13 mouse cellular contexts compared by ENCODE assay signal in the genomic region with DNA sequence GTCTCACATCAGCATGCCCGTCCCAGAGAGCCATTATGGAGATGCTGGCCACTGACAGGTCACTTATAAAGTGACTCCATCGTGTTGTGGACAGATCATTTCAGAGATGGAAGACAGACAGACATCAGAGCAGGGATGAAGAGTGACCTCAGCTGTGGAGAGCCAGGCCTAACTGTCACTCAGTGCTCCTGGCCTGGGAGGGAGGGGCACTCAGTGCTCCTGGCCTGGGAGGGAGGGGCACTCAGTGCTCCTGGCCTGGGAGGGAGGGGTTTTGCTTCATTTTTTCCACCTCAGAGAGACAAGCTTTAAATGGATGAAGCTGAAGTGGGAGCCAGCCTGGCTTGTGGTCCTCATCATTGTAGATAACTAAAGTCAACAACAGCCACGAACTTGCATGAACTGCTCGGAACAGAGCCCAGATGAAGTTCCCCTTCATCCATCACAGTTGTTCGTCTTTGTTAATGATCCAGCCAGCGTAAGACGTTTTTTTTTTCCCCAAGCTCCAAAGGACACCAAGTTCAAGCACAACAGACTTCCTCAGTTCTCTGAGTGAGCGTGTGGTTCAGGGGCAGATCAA.
DNase-seq lines count a peak whose midpoint lies in the region; ATAC-seq lines count a peak whose summit lies in the region.
"Had no signal": no experiment of that assay in that cellular context is flagged by ENCODE, and none has a peak within 500 bp of the region (broad histone marks: within the 10 kb centered on the region; RNA-seq: fewer than 3 reads in every experiment).

No protein-coding gene starts in this region.

- intact Hi-C loops in heart, postnatal 14 days (cut with DNase I) = loop anchor here (5.0 kb wide), 1 partner anchor 96 kb away; a partner anchor contains a TSS

- no peak overlapping the region for H3K4me3 ChIP-seq in embryonic facial prominence, embryonic 11.5 days (ENCODE audit: low read depth, low read length)
- H3K4me3 ChIP-seq: midbrain, embryonic 15.5 days had no signal

- H3K4me2 ChIP-seq in embryonic facial prominence, embryonic 11.5 days (ENCODE audit: low read depth, low read length) = no peak overlapping the region
- H3K4me2 ChIP-seq: midbrain, embryonic 15.5 days had no signal

- no peaks in the 10 kb centered on the region for H3K36me3 ChIP-seq in embryonic facial prominence, embryonic 11.5 days (replicated peaks; ENCODE audit: control insufficient read depth, insufficient read depth, low read depth, low read length)
- H3K36me3 ChIP-seq: midbrain, embryonic 15.5 days had no signal

- peak; percentile 16 for DNase-seq in embryo, embryonic 10 days (ENCODE audit: low spot score)
- DNase-seq in embryo, embryonic 9.5 days (ENCODE audit: extremely low spot score) = no peak
- no peak for DNase-seq in embryonic facial prominence, embryonic 11.5 days (ENCODE audit: low spot score)
- DNase-seq in heart, postnatal 14 days = peak; percentile 30 to 47
- peak; percentile 37 to 58 for DNase-seq in kidney, postnatal 36 days
- DNase-seq in cerebellum, postnatal 36 days = no peak
- no peak for DNase-seq in layer of hippocampus, adult 18-20 months (ENCODE audit: low spot score in 2 of 2)
- no peak for DNase-seq in thymus, postnatal 0 days (ENCODE audit: low spot score)
- DNase-seq: adrenal gland, adult 8-10 months; cerebellum, postnatal 14 days; left cerebral cortex, postnatal 4 days had no signal

- H3K4me1 ChIP-seq in embryonic facial prominence, embryonic 11.5 days (ENCODE audit: control insufficient read depth, insufficient read depth, low read length) = peaks cover 10% of the 10 kb centered on the region

- no peaks in the 10 kb centered on the region for H3K27me3 ChIP-seq in embryonic facial prominence, embryonic 11.5 days (ENCODE audit: control insufficient read depth, insufficient read depth, low read length)
- H3K27me3 ChIP-seq: midbrain, embryonic 15.5 days had no signal

- peak overlapping the region; percentile 20; the same call in 1 of the 2 replicates for H3K27ac ChIP-seq in embryonic facial prominence, embryonic 11.5 days (replicated peaks; ENCODE audit: low read depth, low read length)
- H3K27ac ChIP-seq: midbrain, embryonic 15.5 days had no signal

- ATAC-seq in embryonic facial prominence, embryonic 11.5 days (replicated peaks; ENCODE audit: insufficient number of reproducible peaks, low FRiP score, low TSS enrichment, low read depth) = no peak
- ATAC-seq: inflammation-experienced regulatory T-cells, adult 6 months; midbrain, embryonic 15.5 days had no signal

- H3K9me3 ChIP-seq in embryonic facial prominence, embryonic 11.5 days (replicated peaks; ENCODE audit: control insufficient read depth, low read length) = no peaks in the 10 kb centered on the region
- H3K9me3 ChIP-seq: midbrain, embryonic 15.5 days had no signal

- WGBS in embryonic facial prominence, embryonic 11.5 days = 51% methylated on average over 8 of the region's 8 CpGs

- no peak overlapping the region for H3K9ac ChIP-seq in embryonic facial prominence, embryonic 11.5 days (replicated peaks; ENCODE audit: low read length)
- H3K9ac ChIP-seq: midbrain, embryonic 15.5 days had no signal

Comparison
In these comparisons a context has a peak if more than half of its experiments do, and no peak if none do; other contexts are left out.
1. DNase-seq: peak in embryo, embryonic 10 days (single experiment), heart, postnatal 14 days (2 of 2) and kidney, postnatal 36 days (2 of 2); none in embryo, embryonic 9.5 days (single experiment), embryonic facial prominence, embryonic 11.5 days (single experiment), cerebellum, postnatal 36 days (0 of 2), layer of hippocampus, adult 18-20 months (0 of 2) and thymus, postnatal 0 days (single experiment).